Mouse (Mus musculus) liver, embryonic 11.5 days (tissue): ENCODE data around the gene Map2k6. TPM values are rescaled to one million over a fixed set of nuclear protein-coding genes. Genes with fewer than 3 reads are reported as not detected.

ENCODE experiments used
- polyA plus RNA-seq: library from polyadenylated mRNA; unstranded; fragments of >200 nt; fragmentation: Nextera tagmentation; extraction: Ambion mirVana; gene quantifications from 2 replicates; pipeline ENCODE4 v1.2.1, GENCODE M21; 2014

Gene Map2k6
- polyA plus RNA-seq, 1 experiment from 2014 or later: 15.0 TPM

Other genes starting within 250 kb of the Map2k6 start
- gene Abca9, start 230.9 kb upstream of the Map2k6 start, polyA plus RNA-seq: 0.83 and 0.84 TPM in 2 replicates
- 3.5 and 4.5 TPM in 2 replicates for gene Abca6, start 147.3 kb upstream of the Map2k6 start, polyA plus RNA-seq
- gene Abca5, start 61.4 kb upstream of the Map2k6 start, polyA plus RNA-seq: 0.79 and 1.5 TPM in 2 replicates